Mouse (Mus musculus): ENCODE results near the gene Usf1. TPM values are rescaled to one million over a fixed set of nuclear protein-coding genes. Genes with fewer than 3 reads are reported as not detected.

Usf1 gene
- polyA plus RNA-seq, 1 experiment from 2014 or later = 85.2 TPM

GRCm38 (mm10) chr1:171419905-171420304 lies 8.8 kb downstream of the Usf1 start:
- 82% methylated on average over 5 of the region's 5 CpGs for WGBS
- Histone ChIP-seq H3K4me2 (replicated peaks; ENCODE audit: low read depth, low read length) (no peak overlapping the region), H3K9ac (replicated peaks; ENCODE audit: low read depth, low read length) (no peak overlapping the region), H3K27me3 (ENCODE audit: control insufficient read depth, insufficient read depth, low read length) (no peaks in the 10 kb centered on the region), H3K27ac (ENCODE audit: low read length) (peak overlapping the region; percentile 61; the same call in 1 of the 2 replicates), H3K36me3 (ENCODE audit: control insufficient read depth, insufficient read depth, low read length) (peaks cover 43% of the 10 kb centered on the region), H3K4me3 (ENCODE audit: low read depth, low read length) (no peak overlapping the region), H3K4me1 (ENCODE audit: control insufficient read depth, insufficient read depth, low read length) (no peaks in the 10 kb centered on the region), H3K9me3 (ENCODE audit: control insufficient read depth, low read depth, low read length) (no peaks in the 10 kb centered on the region)
- no peak for ATAC-seq (ENCODE audit: insufficient number of reproducible peaks, insufficient read depth, low FRiP score, low read depth)

- peaks cover 19% of the 10 kb centered on the region for H3K36me3 ChIP-seq (ENCODE audit: control insufficient read depth, insufficient read depth, low read length)
- H3K9ac ChIP-seq (replicated peaks; ENCODE audit: low read depth, low read length) = no peak overlapping the region
- H3K9me3 ChIP-seq (ENCODE audit: control insufficient read depth, low read depth, low read length) = no peaks in the 10 kb centered on the region
- H3K4me1 ChIP-seq (ENCODE audit: control insufficient read depth, insufficient read depth, low read length) = 0 out of 2 replicates have a peak, but pooled peaks cover 4% of the 10 kb centered on the region
- H3K27ac ChIP-seq (ENCODE audit: low read length) = no peak overlapping the region
- 74% methylated on average over 8 of the region's 8 CpGs for WGBS
- no peak overlapping the region for H3K4me3 ChIP-seq (ENCODE audit: low read depth, low read length)
- H3K4me2 ChIP-seq (replicated peaks; ENCODE audit: low read depth, low read length) = no peak overlapping the region
- no peaks in the 10 kb centered on the region for H3K27me3 ChIP-seq (ENCODE audit: control insufficient read depth, insufficient read depth, low read length)
- ATAC-seq (ENCODE audit: insufficient number of reproducible peaks, insufficient read depth, low FRiP score, low read depth) = no peak
These were observed 11.5 kb downstream of the Usf1 start for GRCm38 (mm10) chr1:171422504-171423095.

- H3K36me3 ChIP-seq (ENCODE audit: control insufficient read depth, insufficient read depth, low read length) = peaks cover 4% of the 10 kb centered on the region
- no peak overlapping the region for H3K4me2 ChIP-seq (replicated peaks; ENCODE audit: low read depth, low read length)
- 0 out of 2 replicates have a peak, but pooled peaks cover 4% of the 10 kb centered on the region for H3K4me1 ChIP-seq (ENCODE audit: control insufficient read depth, insufficient read depth, low read length)
- no peak for ATAC-seq (ENCODE audit: insufficient number of reproducible peaks, insufficient read depth, low FRiP score, low read depth)
- no peak overlapping the region for H3K4me3 ChIP-seq (ENCODE audit: low read depth, low read length)
- no peak overlapping the region for H3K27ac ChIP-seq (ENCODE audit: low read length)
- H3K9me3 ChIP-seq (ENCODE audit: control insufficient read depth, low read depth, low read length) = no peaks in the 10 kb centered on the region
- no peak overlapping the region for H3K9ac ChIP-seq (replicated peaks; ENCODE audit: low read depth, low read length)
- 44% methylated on average over 5 of the region's 5 CpGs for WGBS
- no peaks in the 10 kb centered on the region for H3K27me3 ChIP-seq (ENCODE audit: control insufficient read depth, insufficient read depth, low read length)
These were observed 13.5 kb downstream of the Usf1 start for GRCm38 (mm10) chr1:171424638-171425037.

- Histone ChIP-seq H3K4me2 (replicated peaks; ENCODE audit: low read depth, low read length) (no peak overlapping the region), H3K27me3 (ENCODE audit: control insufficient read depth, insufficient read depth, low read length) (no peaks in the 10 kb centered on the region), H3K27ac (ENCODE audit: low read length) (no peak overlapping the region), H3K9ac (replicated peaks; ENCODE audit: low read depth, low read length) (no peak overlapping the region), H3K9me3 (ENCODE audit: control insufficient read depth, low read depth, low read length) (no peaks in the 10 kb centered on the region), H3K36me3 (ENCODE audit: control insufficient read depth, insufficient read depth, low read length) (peaks cover 4% of the 10 kb centered on the region), H3K4me3 (ENCODE audit: low read depth, low read length) (no peak overlapping the region), H3K4me1 (ENCODE audit: control insufficient read depth, insufficient read depth, low read length) (0 out of 2 replicates have a peak, but pooled peaks cover 4% of the 10 kb centered on the region)
- 38% methylated on average over 4 of the region's 4 CpGs for WGBS
- no peak for ATAC-seq (ENCODE audit: insufficient number of reproducible peaks, insufficient read depth, low FRiP score, low read depth)
These were observed 14.0 kb downstream of the Usf1 start for GRCm38 (mm10) chr1:171425126-171425525.

- H3K4me3 ChIP-seq (ENCODE audit: low read depth, low read length) = no peak overlapping the region
- H3K27me3 ChIP-seq (ENCODE audit: control insufficient read depth, insufficient read depth, low read length) = no peaks in the 10 kb centered on the region
- no peak overlapping the region for H3K4me2 ChIP-seq (replicated peaks; ENCODE audit: low read depth, low read length)
- no peak for ATAC-seq (ENCODE audit: insufficient number of reproducible peaks, insufficient read depth, low FRiP score, low read depth)
- WGBS = 81% methylated on average over 5 of the region's 5 CpGs
- H3K9ac ChIP-seq (replicated peaks; ENCODE audit: low read depth, low read length) = no peak overlapping the region
- no peaks in the 10 kb centered on the region for H3K4me1 ChIP-seq (ENCODE audit: control insufficient read depth, insufficient read depth, low read length)
- H3K27ac ChIP-seq (ENCODE audit: low read length) = no peak overlapping the region
- H3K36me3 ChIP-seq (ENCODE audit: control insufficient read depth, insufficient read depth, low read length) = no peaks in the 10 kb centered on the region
- H3K9me3 ChIP-seq (ENCODE audit: control insufficient read depth, low read depth, low read length) = no peaks in the 10 kb centered on the region
These were observed 21.0 kb downstream of the Usf1 start for GRCm38 (mm10) chr1:171432158-171432557.

- no peak overlapping the region for H3K27ac ChIP-seq (ENCODE audit: low read length)
These were observed 24.2 kb downstream of the Usf1 start for GRCm38 (mm10) chr1:171435288-171435814.

GRCm38 (mm10) chr1:171435974-171436373 lies 24.9 kb downstream of the Usf1 start:
- no peak overlapping the region for H3K27ac ChIP-seq (ENCODE audit: low read length)
- no peaks in the 10 kb centered on the region for H3K27me3 ChIP-seq (ENCODE audit: control insufficient read depth, insufficient read depth, low read length)
- no peak overlapping the region for H3K9ac ChIP-seq (replicated peaks; ENCODE audit: low read depth, low read length)
- 36% methylated on average over 1 of the region's 1 CpGs for WGBS
- no peaks in the 10 kb centered on the region for H3K36me3 ChIP-seq (ENCODE audit: control insufficient read depth, insufficient read depth, low read length)
- H3K9me3 ChIP-seq (ENCODE audit: control insufficient read depth, low read depth, low read length) = no peaks in the 10 kb centered on the region
- H3K4me3 ChIP-seq (ENCODE audit: low read depth, low read length) = no peak overlapping the region
- no peak overlapping the region for H3K4me2 ChIP-seq (replicated peaks; ENCODE audit: low read depth, low read length)
- H3K4me1 ChIP-seq (ENCODE audit: control insufficient read depth, insufficient read depth, low read length) = peaks cover 18% of the 10 kb centered on the region
- no peak for ATAC-seq (ENCODE audit: insufficient number of reproducible peaks, insufficient read depth, low FRiP score, low read depth)

More at GRCm38 (mm10) chr1:171435288-171435814, 24.2 kb downstream of the Usf1 start:
- Histone ChIP-seq H3K4me3 (ENCODE audit: low read depth, low read length) (no peak overlapping the region), H3K9me3 (ENCODE audit: control insufficient read depth, low read depth, low read length) (no peaks in the 10 kb centered on the region), H3K4me2 (replicated peaks; ENCODE audit: low read depth, low read length) (no peak overlapping the region), H3K9ac (replicated peaks; ENCODE audit: low read depth, low read length) (no peak overlapping the region), H3K4me1 (ENCODE audit: control insufficient read depth, insufficient read depth, low read length) (peaks cover 11% of the 10 kb centered on the region; the same call in 1 of the 2 replicates), H3K36me3 (ENCODE audit: control insufficient read depth, insufficient read depth, low read length) (no peaks in the 10 kb centered on the region), H3K27me3 (ENCODE audit: control insufficient read depth, insufficient read depth, low read length) (no peaks in the 10 kb centered on the region)
- no peak for ATAC-seq (ENCODE audit: insufficient number of reproducible peaks, insufficient read depth, low FRiP score, low read depth)
- 22% methylated on average over 7 of the region's 7 CpGs for WGBS

GRCm38 (mm10) chr1:171437264-171438013 lies 26.3 kb downstream of the Usf1 start, which contains the start of gene F11r:
Gene F11r, plus strand, starts transcription at chr1:171437535.
- H3K27ac ChIP-seq (ENCODE audit: low read length) = peak within 1 kb of the TSS; percentile 64
- H3K4me1 ChIP-seq (ENCODE audit: control insufficient read depth, insufficient read depth, low read length) = peaks cover 20% of the 10 kb centered on the region
- peak within 1 kb of the TSS; percentile 47 for H3K4me3 ChIP-seq (ENCODE audit: low read depth, low read length)
- peak; percentile 77 for ATAC-seq (ENCODE audit: insufficient number of reproducible peaks, insufficient read depth, low FRiP score, low read depth)
- no peaks in the 10 kb centered on the region for H3K9me3 ChIP-seq (ENCODE audit: control insufficient read depth, low read depth, low read length)
- peak within 1 kb of the TSS; percentile 53 for H3K4me2 ChIP-seq (replicated peaks; ENCODE audit: low read depth, low read length)
- peak within 1 kb of the TSS; percentile 58 for H3K9ac ChIP-seq (replicated peaks; ENCODE audit: low read depth, low read length)
- 1% methylated on average over 46 of the region's 46 CpGs for WGBS
- no peaks in the 10 kb centered on the region for H3K27me3 ChIP-seq (ENCODE audit: control insufficient read depth, insufficient read depth, low read length)
- no peaks in the 10 kb centered on the region for H3K36me3 ChIP-seq (ENCODE audit: control insufficient read depth, insufficient read depth, low read length)

Measured in stomach, embryonic 14.5 days (tissue).